Mouse (Mus musculus) neural tube, embryonic 11.5 days (tissue): ENCODE data around the gene Fat1. TPM values are rescaled to one million over a fixed set of nuclear protein-coding genes. Genes with fewer than 3 reads are reported as not detected.

Experiments used
- ATAC-seq: fragments of 200-750 bp; cut with Nextera tagmentation; 2 replicates; pipeline ENCODE4 v1.8.0; 2017; ENCODE audit warnings: moderate number of reproducible peaks, mild to moderate bottlenecking, moderate TSS enrichment, moderate library complexity; ENCODE audit not compliant: insufficient read depth, low FRiP score, low TSS enrichment
- DNase-seq: peaks from one replicate; pipeline ENCODE4 v3.0.0-alpha.2; 2015; ENCODE audit warnings: low spot score
- H3K27ac ChIP-seq: fragments of 300-500 bp; sonication (generic); 2 replicates; pipeline ENCODE4 v1.5.1; 2014; ENCODE audit warnings: low read depth, mild to moderate bottlenecking, low read length
- H3K27me3 ChIP-seq: fragments of 300-500 bp; sonication (generic); 2 replicates; pipeline ENCODE4 v1.6.1; 2014; ENCODE audit warnings: mild to moderate bottlenecking, low read length, mixed read lengths; ENCODE audit not compliant: control insufficient read depth, insufficient read depth
- H3K36me3 ChIP-seq: fragments of 300-500 bp; sonication (generic); 2 replicates; pipeline ENCODE4 v1.6.1; 2014; ENCODE audit warnings: mild to moderate bottlenecking, low read length, moderate library complexity, mixed read lengths; ENCODE audit not compliant: control insufficient read depth, insufficient read depth
- H3K4me1 ChIP-seq: fragments of 300-500 bp; sonication (generic); 2 replicates; pipeline ENCODE4 v1.6.1; 2014; ENCODE audit warnings: low read length, mixed read lengths; ENCODE audit not compliant: control insufficient read depth, insufficient read depth
- H3K4me2 ChIP-seq: fragments of 300-500 bp; sonication (generic); 2 replicates; pipeline ENCODE4 v1.6.1; 2014; ENCODE audit warnings: low read depth, mild to moderate bottlenecking, moderate library complexity
- H3K4me3 ChIP-seq: fragments of 300-500 bp; sonication (generic); 2 replicates; pipeline ENCODE4 v1.5.1; 2014; ENCODE audit warnings: low read depth, low read length
- H3K9ac ChIP-seq: fragments of 300-500 bp; sonication (generic); 2 replicates; pipeline ENCODE4 v1.6.1; 2014; ENCODE audit warnings: mild to moderate bottlenecking, low read length
- H3K9me3 ChIP-seq: fragments of 300-500 bp; sonication (generic); 2 replicates; pipeline ENCODE4 v1.6.1; 2016; ENCODE audit warnings: low read length; ENCODE audit not compliant: control insufficient read depth
- whole genome bisulfite sequencing: fragments of 180-500 bp; shearing (Covaris S2); extraction: QIAGEN DNeasy Blood & Tissue Kit; methylation state at CpG from one replicate; pipeline ENCODE4 v1.1.7; 2014; 5-methylcytosine and 5-hydroxymethylcytosine counted together
- polyA plus RNA-seq: library from polyadenylated mRNA; unstranded; fragments of >200 nt; fragmentation: Nextera tagmentation; extraction: Ambion mirVana; gene quantifications from 2 replicates; pipeline ENCODE4 v1.2.1, GENCODE M21; 2014

The Fat1 gene
- polyA plus RNA-seq, 1 experiment from 2014 or later = 23.3 TPM

- ATAC-seq = no peak
- WGBS = 26% methylated on average over 5 of the region's 5 CpGs
- Histone ChIP-seq H3K27me3 (no peaks in the 10 kb centered on the region), H3K4me2 (no peak overlapping the region), H3K9ac (no peak overlapping the region), H3K9me3 (no peaks in the 10 kb centered on the region), H3K4me1 (peaks cover 12% of the 10 kb centered on the region), H3K27ac (no peak overlapping the region), H3K36me3 (no peaks in the 10 kb centered on the region), H3K4me3 (no peak overlapping the region)
- DNase-seq = no peak
Measured at GRCm38 (mm10) chr8:44971964-44972363, 36.7 kb downstream of the Fat1 start.

- Histone ChIP-seq H3K4me2 (no peak overlapping the region), H3K27ac (no peak overlapping the region), H3K9ac (no peak overlapping the region), H3K4me1 (peaks cover 9% of the 10 kb centered on the region; the same call in 1 of the 2 replicates), H3K4me3 (no peak overlapping the region), H3K27me3 (no peaks in the 10 kb centered on the region), H3K9me3 (no peaks in the 10 kb centered on the region), H3K36me3 (0 out of 2 replicates have a peak, but pooled peaks cover 2% of the 10 kb centered on the region)
- no peak for DNase-seq
- ATAC-seq = no peak
- 23% methylated on average over 9 of the region's 9 CpGs for WGBS
Measured at GRCm38 (mm10) chr8:44975113-44975512, 39.9 kb downstream of the Fat1 start.

- DNase-seq (no peak), ATAC-seq (no peak)
- H3K9me3 ChIP-seq = no peaks in the 10 kb centered on the region
- H3K9ac ChIP-seq = no peak overlapping the region
- H3K27ac ChIP-seq = no peak overlapping the region
- 0 out of 2 replicates have a peak, but pooled peaks cover 2% of the 10 kb centered on the region for H3K36me3 ChIP-seq
- WGBS = 90% methylated on average over 4 of the region's 4 CpGs
- no peaks in the 10 kb centered on the region for H3K27me3 ChIP-seq
- peaks cover 9% of the 10 kb centered on the region; the same call in 1 of the 2 replicates for H3K4me1 ChIP-seq
- no peak overlapping the region for H3K4me2 ChIP-seq
- no peak overlapping the region for H3K4me3 ChIP-seq
Measured at GRCm38 (mm10) chr8:44975654-44976053, 40.4 kb downstream of the Fat1 start.

- H3K4me2 ChIP-seq = no peak overlapping the region
- DNase-seq (no peak), ATAC-seq (no peak)
- H3K36me3 ChIP-seq = 0 out of 2 replicates have a peak, but pooled peaks cover 2% of the 10 kb centered on the region
- H3K4me3 ChIP-seq = no peak overlapping the region
- H3K27me3 ChIP-seq = no peaks in the 10 kb centered on the region
- 88% methylated on average over 9 of the region's 9 CpGs for WGBS
- no peak overlapping the region for H3K27ac ChIP-seq
- H3K9me3 ChIP-seq = no peaks in the 10 kb centered on the region
- H3K4me1 ChIP-seq = peaks cover 5% of the 10 kb centered on the region; the same call in 1 of the 2 replicates
- H3K9ac ChIP-seq = no peak overlapping the region
Measured at GRCm38 (mm10) chr8:44978622-44979021, 43.4 kb downstream of the Fat1 start.

- Histone ChIP-seq H3K27me3 (no peaks in the 10 kb centered on the region), H3K4me1 (peaks cover 5% of the 10 kb centered on the region; the same call in 1 of the 2 replicates), H3K4me2 (no peak overlapping the region), H3K4me3 (no peak overlapping the region), H3K9ac (no peak overlapping the region), H3K36me3 (0 out of 2 replicates have a peak, but pooled peaks cover 2% of the 10 kb centered on the region), H3K27ac (no peak overlapping the region), H3K9me3 (no peaks in the 10 kb centered on the region)
- DNase-seq (no peak), ATAC-seq (no peak)
- WGBS = 38% methylated on average over 6 of the region's 6 CpGs
Measured at GRCm38 (mm10) chr8:44979245-44979644, 44.0 kb downstream of the Fat1 start.

- Histone ChIP-seq H3K4me2 (no peak overlapping the region), H3K27ac (no peak overlapping the region), H3K27me3 (no peaks in the 10 kb centered on the region), H3K9me3 (no peaks in the 10 kb centered on the region), H3K4me1 (no peaks in the 10 kb centered on the region), H3K4me3 (no peak overlapping the region), H3K36me3 (0 out of 2 replicates have a peak, but pooled peaks cover 2% of the 10 kb centered on the region), H3K9ac (no peak overlapping the region)
- 63% methylated on average over 12 of the region's 12 CpGs for WGBS
- no peak for DNase-seq
- no peak for ATAC-seq
Measured at GRCm38 (mm10) chr8:44980030-44980429, 44.8 kb downstream of the Fat1 start.

GRCm38 (mm10) chr8:44985326-44986288 lies 50.4 kb downstream of the Fat1 start:
- no peak overlapping the region for H3K27ac ChIP-seq
- 37% methylated on average over 10 of the region's 10 CpGs for WGBS
- peak; percentile 32 for DNase-seq

GRCm38 (mm10) chr8:44991700-44992487 lies 56.6 kb downstream of the Fat1 start:
- ATAC-seq (peak; percentile 43; the same call in 1 of the 2 replicates), DNase-seq (peak; percentile 39)
- Histone ChIP-seq H3K4me3 (no peak overlapping the region), H3K9ac (no peak overlapping the region), H3K27ac (no peak overlapping the region), H3K4me1 (peaks cover 18% of the 10 kb centered on the region), H3K27me3 (no peaks in the 10 kb centered on the region), H3K36me3 (peaks cover 2% of the 10 kb centered on the region; the same call in 1 of the 2 replicates), H3K4me2 (no peak overlapping the region), H3K9me3 (no peaks in the 10 kb centered on the region)
- WGBS = 27% methylated on average over 21 of the region's 21 CpGs

More at GRCm38 (mm10) chr8:44985326-44986288, 50.4 kb downstream of the Fat1 start:
- Histone ChIP-seq H3K4me1 (peaks cover 4% of the 10 kb centered on the region), H3K36me3 (peaks cover 2% of the 10 kb centered on the region; the same call in 1 of the 2 replicates), H3K27me3 (no peaks in the 10 kb centered on the region), H3K4me3 (no peak overlapping the region), H3K4me2 (no peak overlapping the region), H3K9me3 (no peaks in the 10 kb centered on the region), H3K9ac (no peak overlapping the region)
- ATAC-seq = peak; percentile 77
